Mouse (Mus musculus) cerebellum, postnatal 10 days (tissue): Measurements from ENCODE around the gene Ddi2.

ENCODE experiments used
- DNase-seq, 2 experiments: peaks; one replicate each; pipeline ENCODE4 v3.0.0; 2021; ENCODE audit warnings: mixed read lengths in 2 of 2

Gene Ddi2

GRCm38 (mm10) chr4:141686093-141686492 lies 37.1 kb downstream of the Ddi2 start:
- DNase-seq, result no peak

GRCm38 (mm10) chr4:141685499-141685898 lies 37.7 kb downstream of the Ddi2 start, which contains the start of gene Rsc1a1:
Rsc1a1 (minus strand) TSS chr4:141685599.
- DNase-seq, result no peak

GRCm38 (mm10) chr4:141682706-141683230 lies 40.5 kb downstream of the Ddi2 start:
- DNase-seq, result peak; percentile 26 to 43

- DNase-seq, result no peak
Measured at GRCm38 (mm10) chr4:141681767-141682166, 41.5 kb downstream of the Ddi2 start.

- no peak for DNase-seq
Measured at GRCm38 (mm10) chr4:141680892-141681291, 42.3 kb downstream of the Ddi2 start.

- DNase-seq, result no peak
Measured at GRCm38 (mm10) chr4:141679016-141679415, 44.2 kb downstream of the Ddi2 start.

- no peak for DNase-seq
Measured at GRCm38 (mm10) chr4:141676462-141676979, 46.7 kb downstream of the Ddi2 start.

GRCm38 (mm10) chr4:141672325-141672724 lies 50.9 kb downstream of the Ddi2 start:
- DNase-seq, result no peak

- no peak for DNase-seq
Measured at GRCm38 (mm10) chr4:141671389-141671788, 51.8 kb downstream of the Ddi2 start.

- DNase-seq, result peak in 1 of 2 experiments; percentile 23
Measured at GRCm38 (mm10) chr4:141669898-141670712, 53.1 kb downstream of the Ddi2 start.

- no peak for DNase-seq
Measured at GRCm38 (mm10) chr4:141664799-141665198, 58.4 kb downstream of the Ddi2 start, which contains the start of gene Plekhm2. Plekhm2 (minus strand) TSS chr4:141664899.

- DNase-seq, result peak; percentile 83 to 87
Measured at GRCm38 (mm10) chr4:141664011-141664745, 59.0 kb downstream of the Ddi2 start.

- DNase-seq, result peak in 1 of 2 experiments; percentile 61
Measured at GRCm38 (mm10) chr4:141663122-141663931, 59.9 kb downstream of the Ddi2 start.

- no peak for DNase-seq
Measured at GRCm38 (mm10) chr4:141660884-141661283, 62.3 kb downstream of the Ddi2 start.

GRCm38 (mm10) chr4:141659739-141660138 lies 63.5 kb downstream of the Ddi2 start:
- DNase-seq, result peak in 1 of 2 experiments; percentile 37

- DNase-seq, result no peak
Measured at GRCm38 (mm10) chr4:141658846-141659484, 64.3 kb downstream of the Ddi2 start.

- no peak for DNase-seq
Measured at GRCm38 (mm10) chr4:141656932-141657331, 66.3 kb downstream of the Ddi2 start.

GRCm38 (mm10) chr4:141655908-141656608 lies 67.2 kb downstream of the Ddi2 start:
- DNase-seq, result peak; percentile 63 to 74

GRCm38 (mm10) chr4:141654509-141654908 lies 68.7 kb downstream of the Ddi2 start:
- DNase-seq, result no peak

GRCm38 (mm10) chr4:141653813-141654212 lies 69.4 kb downstream of the Ddi2 start:
- DNase-seq, result no peak

GRCm38 (mm10) chr4:141653044-141653443 lies 70.2 kb downstream of the Ddi2 start:
- no peak for DNase-seq
